Mouse (Mus musculus) CH12.LX (cell line): ENCODE data around the gene Card9.

ENCODE experiments used
- CTCF ChIP-seq, 2 experiments: IDR thresholded peaks in 1 of 2; conservative IDR thresholded peaks in 1 of 2; 2 replicates each; pipeline ENCODE4 v1.5.1; 2011 to 2012; ENCODE audit warnings: low read depth in 2 of 2, low read length in 2 of 2, improper control_type of control experiment in 1 of 2, inconsistent platforms in 1 of 2, mild to moderate bottlenecking in 1 of 2, moderate library complexity in 1 of 2
- ELF1 ChIP-seq: IDR thresholded peaks from 2 replicates; pipeline ENCODE4 v1.6.1; 2014; ENCODE audit warnings: low read depth, mild to moderate bottlenecking, inconsistent platforms, low read length, improper control_type of control experiment
- GABPA ChIP-seq: IDR thresholded peaks from 2 replicates; pipeline ENCODE4 v1.6.1; 2012; ENCODE audit warnings: low read depth, low read length, improper control_type of control experiment, inconsistent platforms; ENCODE audit not compliant: insufficient replicate concordance
- HCFC1 ChIP-seq: IDR thresholded peaks from 2 replicates; pipeline ENCODE4 v1.6.1; 2012; ENCODE audit warnings: low read depth, mild to moderate bottlenecking, inconsistent platforms, low read length, improper control_type of control experiment
- JUN ChIP-seq: IDR thresholded peaks from 2 replicates; pipeline ENCODE4 v1.6.1; 2011; ENCODE audit warnings: low read depth, mild to moderate bottlenecking, low read length, improper control_type of control experiment, moderate library complexity; ENCODE audit not compliant: insufficient read depth
- MAFK ChIP-seq: IDR thresholded peaks from 2 replicates; pipeline ENCODE4 v1.6.1; 2011; ENCODE audit warnings: low read length, improper control_type of control experiment; ENCODE audit not compliant: insufficient replicate concordance
- MAX ChIP-seq: IDR thresholded peaks from 2 replicates; pipeline ENCODE4 v1.6.1; 2011; ENCODE audit warnings: low read length, improper control_type of control experiment
- MAZ ChIP-seq: IDR thresholded peaks from 2 replicates; pipeline ENCODE4 v1.6.1; 2012; ENCODE audit warnings: low read depth, mild to moderate bottlenecking, inconsistent platforms, low read length, improper control_type of control experiment, moderate library complexity
- MYC ChIP-seq: IDR thresholded peaks from 2 replicates; pipeline ENCODE4 v1.6.1; 2011; ENCODE audit warnings: low read depth, mild to moderate bottlenecking, improper control_type of control experiment, low read length
- POLR2AphosphoS2 ChIP-seq: IDR thresholded peaks from 2 replicates; pipeline ENCODE4 v1.6.1; 2011; ENCODE audit warnings: low read depth, low read length, improper control_type of control experiment
- RAD21 ChIP-seq: IDR thresholded peaks from 2 replicates; pipeline ENCODE4 v1.6.1; 2011; ENCODE audit warnings: low read depth, mild to moderate bottlenecking, low read length, improper control_type of control experiment, moderate library complexity
- SIN3A ChIP-seq: IDR thresholded peaks from 2 replicates; pipeline ENCODE4 v1.6.1; 2012; ENCODE audit warnings: low read length, improper control_type of control experiment, inconsistent platforms
- UBTF ChIP-seq: IDR thresholded peaks from 2 replicates; pipeline ENCODE4 v1.6.1; 2012; ENCODE audit warnings: low read depth, mild to moderate bottlenecking, inconsistent platforms, low read length, improper control_type of control experiment, moderate library complexity
- ZC3H11A ChIP-seq: IDR thresholded peaks from 2 replicates; pipeline ENCODE4 v1.6.1; 2012; ENCODE audit warnings: low read depth, mild to moderate bottlenecking, inconsistent platforms, low read length, improper control_type of control experiment

DNA sequence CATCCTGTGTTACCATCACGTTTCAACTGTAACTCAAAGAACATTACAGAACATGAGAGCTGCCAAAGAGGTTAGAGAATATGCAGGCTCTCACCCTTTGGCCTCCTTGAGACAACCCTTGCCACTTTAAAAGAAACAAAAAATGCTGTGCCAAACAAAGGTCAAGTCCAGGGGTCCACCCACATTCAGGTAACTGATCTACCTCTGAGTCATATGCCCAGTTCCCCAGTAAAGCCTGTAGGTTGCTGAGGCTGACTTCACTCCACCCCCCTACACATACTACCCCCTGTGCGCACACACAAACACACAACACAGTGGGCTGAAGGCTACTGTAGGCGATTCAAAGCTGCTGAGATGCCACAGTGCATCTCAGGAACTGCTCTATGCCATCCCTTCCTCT, 27.0 kb upstream of the Card9 start:
- TF ChIP-seq GABPA (no peak), MYC (no peak), CTCF (conservative IDR thresholded peaks at IDR 0.05 in 1 of 2, IDR thresholded peaks at IDR 0.05 in 1 of 2; ENCODE audit: low read depth in 2 of 2, low read length in 2 of 2) (no peak), MAX (no peak), JUN (no peak), ZC3H11A (no peak), SIN3A (no peak), ELF1 (no peak), POLR2AphosphoS2 (no peak), MAZ (no peak), UBTF (no peak), RAD21 (no peak), HCFC1 (no peak), MAFK (no peak)
